Mouse (Mus musculus) left cerebral cortex, adult 2 months (tissue): ENCODE measurements at regions not wholly inside any gene's neighbourhood (a gene's known extent, or its start where the extent isn't known, plus 50 kb on each side); places are given as distances from the start of the nearest gene placed in this dataset.

Experiments
- DNase-seq, 2 experiments: peaks; one replicate each; pipeline ENCODE4 v3.0.0; 2021 to 2022; ENCODE audit warnings: low spot score in 2 of 2, mixed read lengths in 1 of 2; ENCODE audit errors: extremely low spot score in 1 of 2
- H3K27ac ChIP-seq: fragments of 200-600 bp; 2 replicates; pipeline ENCODE4 v1.8.1; 2022
- H3K4me3 ChIP-seq: fragments of 200-600 bp; 2 replicates; pipeline ENCODE4 v1.8.1; 2022
- CTCF ChIP-seq: fragments of 200-600 bp; IDR thresholded peaks from 2 replicates; pipeline ENCODE4 v1.8.1; 2022; ENCODE audit warnings: antibody characterized with exemption, mild to moderate bottlenecking, moderate library complexity
- intact Hi-C: fragments of 180-260 bp; cut with DNase I; formaldehyde crosslinking; loops from one replicate; pipeline ENCODE4 v1.15.1; 2025

DNA sequence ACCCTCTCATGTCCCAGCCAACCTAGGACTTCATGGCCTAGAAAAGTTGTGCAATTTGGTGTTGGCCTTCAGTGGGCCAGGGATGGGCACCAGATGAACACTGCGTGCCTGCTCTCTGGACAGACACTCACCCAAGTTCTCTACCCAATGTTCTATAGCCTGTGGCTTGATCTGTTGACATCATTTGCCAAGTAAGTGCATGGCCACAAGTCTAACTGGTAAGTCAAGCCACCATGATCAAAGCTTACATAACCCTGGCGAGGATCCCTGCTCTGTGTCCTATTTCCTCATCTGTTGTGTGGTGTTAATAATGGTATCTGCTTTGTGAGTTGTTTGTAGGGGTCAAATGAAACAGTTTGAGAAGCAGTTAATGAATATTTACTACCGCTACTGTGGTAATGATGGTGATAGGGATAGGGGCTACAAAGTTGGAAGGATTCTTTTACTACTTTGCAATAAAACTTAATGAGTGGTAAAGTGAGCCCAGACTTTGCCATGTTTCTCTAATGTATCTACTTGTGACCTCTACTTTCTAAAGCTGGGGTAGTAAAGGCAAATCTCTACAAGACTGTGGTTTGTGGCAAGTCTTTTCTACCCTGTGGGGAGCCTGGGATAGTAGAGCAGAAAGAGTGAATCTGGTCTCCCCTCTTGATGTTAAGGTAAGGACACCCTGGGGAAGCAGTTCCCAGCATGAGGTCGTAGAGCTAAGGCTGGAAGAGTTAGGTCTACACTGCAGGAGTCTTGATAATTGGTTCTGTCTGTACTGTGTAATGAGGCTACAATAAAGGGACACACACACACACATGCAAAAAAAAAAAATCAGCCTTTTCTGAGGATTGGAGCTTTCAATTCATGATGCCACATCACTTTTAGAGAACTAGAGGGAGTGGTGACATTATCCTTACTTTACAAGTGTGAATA lies 183.3 kb upstream of the Cpeb2 start:
- DNase-seq, result no peak
- intact Hi-C loops, result loop anchor here (10.0 kb wide), 1 partner anchor 875 kb away; no protein-coding TSS in a partner anchor

DNA sequence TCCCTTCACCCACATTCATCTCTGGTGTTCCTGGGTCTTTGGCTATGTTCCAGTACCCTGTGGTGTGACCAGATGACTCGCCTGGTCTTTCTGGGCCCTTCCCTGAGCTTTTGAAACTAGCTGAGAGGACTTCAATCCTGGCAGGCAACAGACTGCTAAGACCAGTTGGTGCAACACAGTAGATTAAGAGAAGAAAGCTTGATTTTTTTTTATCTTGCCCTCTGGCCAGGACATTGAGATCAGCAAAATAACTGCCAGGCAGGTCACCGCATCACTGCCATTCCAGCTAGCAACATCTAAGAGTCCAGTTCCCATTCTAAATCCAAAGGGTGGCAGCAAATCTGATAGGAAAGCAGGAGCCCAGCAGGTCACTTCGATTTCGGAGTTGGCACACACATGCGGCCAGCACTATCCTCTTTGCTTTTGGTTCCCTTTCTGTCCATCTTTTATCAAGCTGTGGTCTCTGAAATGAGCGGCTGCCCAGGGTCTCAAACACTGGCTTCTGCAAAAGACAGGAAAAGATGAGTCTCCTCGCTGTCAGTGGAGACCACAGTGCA lies 181.9 kb upstream of the Cpeb2 start:
- no peak overlapping the region for H3K4me3 ChIP-seq
- H3K27ac ChIP-seq, result no peak overlapping the region
- no peak for TF ChIP-seq CTCF
- intact Hi-C loops, result no loop called here
- DNase-seq, result no peak

More for the DNA sequence above, 183.3 kb upstream of the Cpeb2 start:
- no peak overlapping the region for H3K4me3 ChIP-seq
- no peak overlapping the region for H3K27ac ChIP-seq
- no peak for TF ChIP-seq CTCF

DNA sequence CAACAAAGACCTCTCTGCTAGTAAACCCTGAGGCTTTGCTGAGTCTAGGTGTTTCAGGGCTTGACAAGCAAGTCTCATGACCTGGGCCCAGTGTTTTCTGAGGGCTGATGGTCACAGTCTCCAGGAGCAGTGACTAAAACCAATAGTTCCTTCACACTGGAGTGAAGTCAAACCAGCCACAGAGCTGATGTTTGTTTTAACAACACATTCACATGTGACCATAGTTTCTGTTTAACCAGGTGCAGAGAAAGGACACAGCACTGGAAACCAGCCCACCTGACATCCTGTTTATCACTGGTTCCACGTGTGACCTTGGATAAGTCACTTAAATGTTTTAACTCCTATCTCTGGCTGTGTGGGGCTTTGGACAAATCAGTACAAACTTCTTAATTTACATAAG lies 180.3 kb upstream of the Cpeb2 start:
- intact Hi-C loops, result no loop called here
- no peak overlapping the region for H3K27ac ChIP-seq
- no peak for TF ChIP-seq CTCF
- no peak for DNase-seq
- H3K4me3 ChIP-seq, result no peak overlapping the region

DNA sequence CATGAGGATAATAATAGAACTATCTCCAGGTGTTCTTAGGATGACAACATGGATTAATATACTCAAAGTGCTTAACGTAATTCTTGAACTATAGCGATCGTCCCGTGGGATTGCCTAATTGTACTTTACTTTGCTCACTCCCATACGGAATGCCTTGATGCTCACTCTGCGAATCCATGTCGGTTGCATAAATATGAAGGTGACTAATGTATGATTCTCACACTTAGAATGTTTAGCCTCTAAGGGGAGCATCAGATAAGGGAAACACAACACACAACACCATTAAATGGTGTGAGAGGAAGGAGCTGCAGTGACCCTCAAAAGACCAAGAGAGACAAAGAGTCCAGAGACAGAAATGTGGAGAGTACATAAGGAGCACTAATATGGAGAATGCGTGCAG lies 178.4 kb upstream of the Cpeb2 start:
- H3K4me3 ChIP-seq, result no peak overlapping the region
- intact Hi-C loops, result no loop called here
- H3K27ac ChIP-seq, result no peak overlapping the region
- no peak for TF ChIP-seq CTCF
- DNase-seq, result no peak

DNA sequence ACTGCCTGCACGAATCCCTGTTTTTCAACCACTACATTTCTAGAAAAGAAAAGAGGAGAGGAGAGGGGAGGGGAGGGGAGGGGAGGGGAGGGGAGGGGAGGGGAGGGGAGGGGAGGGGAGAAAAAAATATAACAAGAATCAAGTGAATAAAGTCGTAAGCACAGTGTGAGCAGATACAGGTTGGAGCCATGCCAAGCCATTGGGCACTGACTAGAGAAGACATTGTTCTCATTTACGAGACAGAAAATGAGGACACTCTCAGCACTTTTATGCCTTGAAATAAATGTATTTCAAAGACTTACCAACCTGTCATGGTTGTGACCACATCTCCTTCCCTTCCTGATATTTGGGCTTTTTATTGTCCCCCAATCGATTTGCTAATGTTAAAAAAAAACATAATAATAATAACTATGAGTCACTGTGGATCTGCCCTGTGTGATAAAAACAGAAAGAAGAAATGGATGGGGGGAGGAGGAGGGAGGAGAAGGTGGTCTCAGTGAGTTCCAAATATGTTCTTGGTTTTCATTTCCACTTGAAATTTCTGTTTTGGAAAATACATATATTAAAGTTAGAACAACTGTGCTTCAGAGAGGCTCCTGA lies 177.8 kb upstream of the Cpeb2 start:
- Histone ChIP-seq H3K4me3 (no peak overlapping the region), H3K27ac (no peak overlapping the region)
- intact Hi-C loops, result no loop called here
- no peak for TF ChIP-seq CTCF
- DNase-seq, result no peak

DNA sequence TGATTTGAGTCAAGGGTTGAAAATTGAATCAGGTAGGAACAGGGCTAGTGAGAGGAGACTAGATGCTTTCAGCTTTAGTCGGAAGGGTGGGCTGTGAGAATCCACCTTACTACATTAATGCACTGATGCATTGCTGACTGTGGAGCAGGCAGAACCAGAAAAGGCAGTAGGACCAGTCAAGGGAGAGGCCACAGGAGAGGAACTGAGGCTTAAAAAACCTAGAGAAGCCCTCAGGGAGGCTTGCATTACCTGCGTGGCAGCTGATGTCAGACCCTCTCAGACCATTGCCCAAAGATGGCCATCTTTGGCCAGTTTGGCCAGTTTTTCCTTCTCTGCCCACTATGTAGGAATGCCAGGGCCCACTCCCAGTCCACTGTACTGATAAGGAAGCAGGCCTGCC lies 176.5 kb upstream of the Cpeb2 start:
- no peak for TF ChIP-seq CTCF
- DNase-seq, result no peak
- intact Hi-C loops, result loop anchor here (2.0 kb wide), 1 partner anchor 16 kb away; no protein-coding TSS in a partner anchor

DNA sequence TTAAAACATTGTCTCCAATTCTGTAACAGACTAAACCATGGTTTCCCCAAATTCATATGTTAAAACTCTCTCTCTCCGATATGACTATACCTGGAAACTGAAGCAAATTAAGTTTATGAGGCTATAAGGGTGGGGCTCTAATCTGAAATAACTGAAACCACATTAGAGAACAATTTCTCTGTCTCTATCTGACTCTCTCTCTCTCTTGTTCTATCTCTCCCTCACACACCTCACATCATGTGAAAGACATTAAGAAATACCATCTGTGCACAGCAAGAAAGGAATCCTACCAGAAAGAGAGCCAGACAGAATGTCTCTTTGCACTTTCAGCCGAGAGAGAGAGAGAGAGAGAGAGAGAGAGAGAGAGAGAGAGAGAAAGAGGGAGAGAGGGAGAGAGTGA lies 171.7 kb upstream of the Cpeb2 start:
- no peak for DNase-seq
- no peak for TF ChIP-seq CTCF
- Histone ChIP-seq H3K27ac (no peak overlapping the region), H3K4me3 (no peak overlapping the region)
- intact Hi-C loops, result no loop called here

More for the DNA sequence above, 176.5 kb upstream of the Cpeb2 start:
- no peak overlapping the region for H3K4me3 ChIP-seq
- H3K27ac ChIP-seq, result no peak overlapping the region

DNA sequence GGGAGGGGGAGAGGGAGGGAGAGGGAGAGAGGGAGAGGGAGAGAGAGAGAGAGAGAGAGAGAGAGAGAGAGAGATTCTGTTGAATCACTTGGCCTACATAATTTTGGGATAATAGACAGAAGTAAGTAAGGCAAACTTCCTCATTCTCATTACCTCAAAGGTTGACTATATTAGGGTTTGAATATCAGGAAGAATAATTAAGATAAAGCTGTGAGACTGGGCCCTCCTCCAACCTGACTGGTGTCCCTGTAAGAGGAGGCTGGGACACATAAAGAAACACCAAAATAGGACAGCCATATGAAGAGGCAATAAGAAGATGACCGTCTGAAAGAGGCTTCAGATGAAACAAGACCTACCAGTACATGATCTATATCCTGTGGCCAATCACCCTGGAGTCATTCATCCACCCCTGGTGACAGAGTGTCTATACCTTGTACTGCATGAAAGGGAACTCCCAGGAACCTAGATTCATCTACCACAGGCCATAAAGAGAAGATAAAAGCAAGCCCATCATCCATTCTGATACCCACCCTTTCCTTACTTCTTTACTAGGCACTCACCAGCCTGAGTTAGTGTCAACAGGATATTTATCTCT lies 171.1 kb upstream of the Cpeb2 start:
- no peak for TF ChIP-seq CTCF
- no peak for DNase-seq
- Histone ChIP-seq H3K4me3 (no peak overlapping the region), H3K27ac (no peak overlapping the region)
- intact Hi-C loops, result no loop called here

DNA sequence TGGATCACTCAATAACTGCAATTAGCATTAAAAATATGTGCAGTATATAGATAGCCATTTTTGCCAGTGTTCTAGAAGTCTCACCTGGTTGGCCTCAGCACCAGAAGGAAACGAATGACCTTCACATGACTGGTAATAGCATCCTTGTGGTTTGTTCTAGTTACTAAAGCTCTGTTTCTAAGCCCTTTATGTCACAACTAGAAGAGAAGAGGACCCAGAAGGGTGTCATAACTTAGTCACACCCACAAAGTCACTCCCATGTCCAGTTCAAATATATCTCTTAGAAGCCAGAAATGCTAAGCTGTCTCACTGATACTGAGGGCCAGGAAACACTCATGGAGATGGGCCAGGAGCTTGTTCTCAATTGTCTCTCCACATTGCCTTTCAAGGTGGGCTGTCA lies 170.5 kb upstream of the Cpeb2 start:
- no peak for DNase-seq
- intact Hi-C loops, result no loop called here
- TF ChIP-seq CTCF, result no peak

DNA sequence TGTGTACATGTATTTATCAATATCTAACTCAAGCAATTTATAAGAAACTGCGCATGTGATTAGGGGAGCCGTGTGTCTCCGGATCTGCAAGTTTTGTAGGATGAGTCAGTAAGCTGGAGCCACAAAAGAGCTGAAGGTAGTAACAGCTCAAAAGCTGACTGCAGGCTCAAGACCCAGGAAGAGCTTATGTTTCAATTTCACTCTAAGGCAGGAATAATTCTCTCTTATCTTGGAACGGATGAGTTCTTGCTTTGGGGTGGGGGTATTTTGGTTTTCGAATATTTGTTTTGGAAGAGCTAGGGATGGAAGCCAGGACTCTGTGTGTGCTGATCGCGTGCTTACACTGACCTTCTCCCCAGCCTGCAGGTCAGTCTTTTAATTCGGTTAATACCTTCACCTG lies 169.6 kb upstream of the Cpeb2 start:
- TF ChIP-seq CTCF, result no peak
- intact Hi-C loops, result no loop called here
- Histone ChIP-seq H3K4me3 (no peak overlapping the region), H3K27ac (no peak overlapping the region)
- DNase-seq, result no peak

More for the DNA sequence above, 170.5 kb upstream of the Cpeb2 start:
- H3K4me3 ChIP-seq, result no peak overlapping the region
- no peak overlapping the region for H3K27ac ChIP-seq

DNA sequence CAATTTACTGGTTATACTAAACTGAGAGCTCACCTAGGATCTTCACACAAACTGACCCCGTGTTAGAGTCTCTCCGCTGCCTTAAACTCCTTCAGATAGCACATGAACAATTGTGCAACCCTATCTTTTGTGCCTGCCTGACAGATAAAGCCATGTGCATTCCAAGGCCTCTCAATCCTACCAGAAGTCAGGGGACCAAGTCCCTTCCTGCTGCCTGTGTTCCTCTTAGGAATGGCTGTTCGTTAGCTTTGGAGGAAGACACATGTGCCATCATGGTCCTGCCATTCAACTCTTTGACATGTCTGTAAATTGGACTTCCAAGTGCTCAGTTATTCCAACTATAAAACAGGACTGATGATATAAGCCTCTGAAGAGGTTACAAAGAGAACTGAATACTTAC lies 161.4 kb upstream of the Cpeb2 start:
- Histone ChIP-seq H3K4me3 (no peak overlapping the region), H3K27ac (no peak overlapping the region)
- intact Hi-C loops, result no loop called here
- no peak for DNase-seq
- TF ChIP-seq CTCF, result no peak

DNA sequence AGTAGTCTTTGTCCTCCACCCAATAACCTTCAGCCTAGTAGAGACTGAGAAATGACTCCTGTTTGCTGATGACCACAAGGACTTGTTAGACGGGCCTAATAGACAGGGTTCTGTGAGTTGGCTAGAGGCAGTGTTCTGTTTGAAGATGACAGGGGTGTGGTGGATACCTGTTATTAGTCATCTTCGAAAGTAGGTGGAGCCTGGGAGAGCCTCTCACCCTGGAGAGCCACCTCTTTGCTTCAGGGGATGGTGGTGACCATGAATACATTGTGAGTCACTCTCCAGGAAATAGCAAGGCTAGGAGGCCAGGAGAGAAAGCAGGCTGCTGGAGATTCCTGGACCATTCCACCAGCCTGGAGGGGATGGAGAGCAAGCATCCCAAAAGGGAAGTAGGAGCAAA lies 160.6 kb upstream of the Cpeb2 start:
- Histone ChIP-seq H3K4me3 (no peak overlapping the region), H3K27ac (no peak overlapping the region)
- no peak for DNase-seq
- intact Hi-C loops, result loop anchor here (2.0 kb wide), 1 partner anchor 16 kb away; no protein-coding TSS in a partner anchor
- TF ChIP-seq CTCF, result no peak
